Mouse (Mus musculus) NIH3T3 (cell line): ENCODE results near the gene Klc4.
A peak's percentile ranks its signal among the peaks of the same experiment; 100 is the strongest.

Source experiments
- DNase-seq: peaks from one replicate; pipeline ENCODE4 v3.0.0-alpha.2; 2012; ENCODE audit warnings: low read depth

Klc4 gene

GRCm38 (mm10) chr17:46588913-46589312, 56.9 kb downstream of the Klc4 start:
- no peak for DNase-seq

- peak; percentile 40 for DNase-seq
Observed at GRCm38 (mm10) chr17:46588173-46588572, 57.6 kb downstream of the Klc4 start.

- no peak for DNase-seq
Observed at GRCm38 (mm10) chr17:46586327-46586726, 59.5 kb downstream of the Klc4 start.
